Mouse (Mus musculus) T-helper 2 cell (primary cell): ENCODE data around the gene Ankrd37.

Experiments
- in situ Hi-C: fragments of 300-600 bp; cut with MboI, MseI; formaldehyde crosslinking; loops from one replicate; pipeline ENCODE4 v1.15.1; 2025; ENCODE audit warnings: high pct_unique_total_duplicates

Gene Ankrd37

DNA sequence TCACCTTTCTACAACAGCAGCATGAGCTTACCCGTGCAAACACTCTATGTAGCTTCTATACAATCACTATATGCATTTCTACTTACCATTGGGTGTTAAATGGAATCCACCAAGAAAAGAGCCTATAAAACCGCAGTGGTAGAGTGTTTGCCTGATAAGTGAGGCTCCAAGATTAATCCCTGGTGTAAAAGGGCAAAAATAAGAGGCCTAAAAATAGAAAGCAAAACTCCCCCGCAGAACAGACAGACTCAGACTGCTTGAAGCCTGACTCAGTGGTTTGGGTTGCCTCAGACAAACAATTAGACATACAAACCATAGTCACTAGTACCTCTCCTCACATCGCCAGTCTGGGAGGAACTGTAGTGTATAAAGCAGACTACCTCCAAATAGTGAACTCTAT lies at the start of gene Ankrd37:
Gene Ankrd37 (minus strand): TSS at position 112 of the 400 bp plus-strand sequence.
- in situ Hi-C loops, result no loop called here

- in situ Hi-C loops, result no loop called here
These were observed 34.8 kb upstream of the Ankrd37 start for GRCm38 (mm10) chr8:46040260-46040659.

- in situ Hi-C loops, result no loop called here
These were observed 34.2 kb upstream of the Ankrd37 start for GRCm38 (mm10) chr8:46039666-46040065.

- in situ Hi-C loops, result no loop called here
These were observed 30.7 kb upstream of the Ankrd37 start for GRCm38 (mm10) chr8:46036217-46036616.

- in situ Hi-C loops, result no loop called here
These were observed 18.9 kb upstream of the Ankrd37 start for GRCm38 (mm10) chr8:46024392-46024791.

DNA sequence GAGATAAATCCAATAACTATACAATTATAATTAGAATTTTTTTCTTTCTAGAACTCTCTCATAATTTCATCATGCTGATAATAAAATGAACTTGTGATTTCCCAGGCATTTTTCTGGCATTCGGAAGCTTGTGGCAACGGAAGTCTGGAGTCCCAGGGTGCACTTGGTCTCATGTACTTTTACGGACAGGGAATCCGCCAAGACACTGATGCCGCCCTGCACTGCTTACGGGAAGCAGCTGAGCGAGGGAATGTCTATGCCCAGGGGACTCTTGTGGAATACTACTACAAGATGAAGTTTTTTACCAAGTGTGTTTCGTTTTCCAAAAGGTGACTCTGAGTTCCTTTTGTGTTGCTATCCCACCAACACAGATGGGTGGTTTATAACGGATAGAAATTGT lies 17.3 kb upstream of the Ankrd37 start:
- in situ Hi-C loops, result no loop called here

DNA sequence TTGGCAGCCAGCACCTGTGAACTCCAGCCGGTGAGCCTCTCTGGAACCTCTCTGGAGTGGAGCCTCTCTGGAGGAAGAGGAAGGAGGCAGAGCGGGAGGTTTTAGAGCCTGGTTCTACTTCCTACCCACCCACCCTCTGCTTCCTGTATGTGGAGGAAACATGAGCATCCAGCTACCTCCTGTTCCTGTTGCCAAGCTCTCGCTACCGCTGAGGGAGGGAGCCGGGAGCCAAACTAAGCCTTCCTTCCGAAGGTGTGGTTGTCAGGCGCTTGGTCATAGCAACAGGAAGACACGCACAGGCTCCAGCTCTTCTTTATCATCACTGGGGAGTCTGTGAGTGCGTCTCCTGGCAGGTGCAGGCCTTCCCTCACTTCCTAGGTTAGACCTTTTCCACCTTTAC lies 16.7 kb upstream of the Ankrd37 start:
- in situ Hi-C loops, result no loop called here

GRCm38 (mm10) chr8:46010746-46011680 lies 5.5 kb upstream of the Ankrd37 start:
- in situ Hi-C loops, result no loop called here

DNA sequence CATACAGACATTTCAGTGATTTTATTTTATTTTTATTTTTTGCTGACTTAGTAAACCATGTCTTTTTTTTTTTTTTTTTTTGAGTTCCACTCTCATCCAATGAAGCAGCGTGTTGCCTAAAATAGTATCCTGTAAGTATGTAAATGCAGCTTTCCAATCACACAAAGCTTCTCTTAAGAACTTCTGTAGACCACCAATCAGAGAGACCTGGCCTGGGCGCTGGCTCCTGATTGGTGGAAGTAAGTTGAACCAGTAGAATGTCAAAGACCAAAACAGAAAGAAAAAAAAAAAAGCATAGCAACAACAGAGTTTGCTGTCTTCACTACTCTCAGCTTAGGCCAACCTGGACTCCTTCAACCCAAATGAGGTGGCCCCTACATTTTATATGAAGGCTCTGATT lies 4.8 kb upstream of the Ankrd37 start:
- in situ Hi-C loops, result no loop called here

- in situ Hi-C loops, result no loop called here
These were observed 1.7 kb upstream of the Ankrd37 start for GRCm38 (mm10) chr8:46007050-46007672.

DNA sequence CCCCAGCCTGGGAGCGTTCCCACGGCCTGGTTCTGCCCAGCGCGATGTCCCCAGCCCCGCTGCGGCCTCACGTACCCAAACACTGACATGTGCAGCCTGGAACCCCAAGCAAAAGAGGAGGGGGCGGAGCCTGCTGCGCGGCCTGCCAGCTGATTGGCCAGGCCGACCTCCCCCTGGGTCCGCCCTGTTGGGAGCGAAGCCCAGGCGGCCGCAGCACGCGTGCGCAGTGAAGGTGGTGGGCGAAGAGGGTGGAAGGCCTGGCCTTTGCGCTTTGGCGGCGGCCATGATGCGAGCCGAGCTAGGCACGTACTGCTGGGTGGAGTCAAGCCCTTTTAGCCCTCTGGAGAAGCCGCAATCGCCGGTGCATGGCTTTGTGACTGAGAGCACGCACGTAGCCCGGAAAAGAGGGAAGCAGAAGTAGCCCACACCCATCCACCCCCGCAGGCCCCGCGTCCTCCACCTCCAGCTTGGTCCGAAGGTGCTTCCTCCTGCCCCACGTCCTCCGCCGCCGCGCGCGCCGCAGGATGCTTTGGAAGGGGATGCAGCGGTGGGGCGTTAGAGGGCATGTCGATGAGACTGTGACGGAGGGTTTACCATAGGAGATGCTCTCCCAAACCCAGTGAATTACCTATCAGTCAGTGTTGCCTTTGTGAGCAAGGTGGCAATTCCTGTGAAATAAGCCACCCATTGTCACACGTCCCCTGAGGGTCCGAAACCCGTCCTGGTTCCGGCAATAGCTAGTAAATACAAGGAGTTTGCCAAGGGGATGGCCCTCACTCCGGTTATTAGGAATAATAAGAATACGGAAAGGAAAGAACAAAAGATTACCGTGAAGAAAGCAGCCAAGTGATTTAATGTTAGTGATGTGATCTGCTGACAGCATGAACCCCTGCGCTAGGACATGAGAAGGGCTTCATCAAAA lies 5.5 kb downstream of the Ankrd37 start:
- in situ Hi-C loops, result loop anchor here (25.0 kb wide), 1 partner anchor 1712 kb away; the partner anchor contains the start of gene Cdkn2aip

DNA sequence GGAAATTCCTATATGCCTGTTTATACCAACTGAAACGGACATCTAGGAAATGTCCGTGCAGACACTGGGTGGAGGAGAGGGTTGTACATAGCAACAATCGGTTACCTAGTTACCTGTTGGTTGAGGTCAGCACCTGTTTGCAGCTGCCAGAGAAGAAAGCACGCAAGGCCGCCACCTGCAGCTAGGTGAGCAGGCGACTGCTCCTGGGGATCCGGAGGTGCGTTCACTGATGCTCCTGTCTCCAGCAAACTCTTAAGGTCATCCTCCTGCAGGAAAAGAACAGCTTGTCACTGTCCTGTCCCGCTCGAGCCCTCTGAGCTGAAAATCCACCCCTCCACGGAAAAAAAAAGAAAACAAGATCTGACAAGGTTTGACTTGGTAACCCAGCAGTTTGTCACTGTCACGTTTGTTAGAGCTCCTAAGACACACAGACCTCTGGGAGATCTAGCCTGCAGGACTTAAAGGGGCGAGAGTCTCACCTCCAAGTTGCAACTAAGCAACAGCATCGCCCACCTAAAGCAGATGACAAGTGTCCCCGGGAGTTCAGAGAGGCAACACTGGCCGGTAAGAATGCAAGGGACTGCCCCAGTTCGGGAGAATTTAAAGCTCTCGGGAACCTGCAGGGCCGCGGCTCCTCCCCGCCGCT lies 6.2 kb downstream of the Ankrd37 start, which contains the start of gene Lrp2bp:
Gene Lrp2bp (plus strand): TSS at position 166 of the 646 bp plus-strand sequence.
- in situ Hi-C loops, result loop anchor here (25.0 kb wide), 1 partner anchor 1713 kb away; the partner anchor contains the start of gene Cdkn2aip

DNA sequence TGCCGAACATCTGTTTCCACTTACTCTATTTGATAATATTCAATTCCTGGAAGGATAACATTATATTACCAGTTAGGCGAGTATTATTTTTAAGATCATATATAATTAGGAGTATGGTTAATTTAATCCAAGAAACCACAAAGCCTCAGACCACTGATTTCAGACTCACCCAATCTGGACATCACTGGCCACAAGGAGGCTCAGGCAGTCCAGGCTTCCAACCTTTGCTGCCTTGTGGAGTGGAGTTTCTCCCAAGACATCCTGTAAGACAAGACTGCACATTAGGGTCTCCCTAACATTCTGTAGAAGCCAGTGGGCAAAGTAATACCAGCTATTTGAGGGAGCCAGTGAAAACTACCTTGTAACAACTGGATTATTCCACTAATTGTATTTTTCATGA lies 7.3 kb downstream of the Ankrd37 start:
- in situ Hi-C loops, result loop anchor here (25.0 kb wide), 1 partner anchor 1714 kb away; the partner anchor contains the start of gene Cdkn2aip

GRCm38 (mm10) chr8:45995576-45995975 lies 9.9 kb downstream of the Ankrd37 start:
- in situ Hi-C loops, result loop anchor here (25.0 kb wide), 1 partner anchor 1717 kb away; the partner anchor contains the start of gene Cdkn2aip

- in situ Hi-C loops, result loop anchor here (5.0 to 25.0 kb wide), 2 partner anchors 148 to 1718 kb away; partner anchors contain the start of gene Cdkn2aip
These were observed 11.4 kb downstream of the Ankrd37 start for GRCm38 (mm10) chr8:45994111-45994510.

DNA sequence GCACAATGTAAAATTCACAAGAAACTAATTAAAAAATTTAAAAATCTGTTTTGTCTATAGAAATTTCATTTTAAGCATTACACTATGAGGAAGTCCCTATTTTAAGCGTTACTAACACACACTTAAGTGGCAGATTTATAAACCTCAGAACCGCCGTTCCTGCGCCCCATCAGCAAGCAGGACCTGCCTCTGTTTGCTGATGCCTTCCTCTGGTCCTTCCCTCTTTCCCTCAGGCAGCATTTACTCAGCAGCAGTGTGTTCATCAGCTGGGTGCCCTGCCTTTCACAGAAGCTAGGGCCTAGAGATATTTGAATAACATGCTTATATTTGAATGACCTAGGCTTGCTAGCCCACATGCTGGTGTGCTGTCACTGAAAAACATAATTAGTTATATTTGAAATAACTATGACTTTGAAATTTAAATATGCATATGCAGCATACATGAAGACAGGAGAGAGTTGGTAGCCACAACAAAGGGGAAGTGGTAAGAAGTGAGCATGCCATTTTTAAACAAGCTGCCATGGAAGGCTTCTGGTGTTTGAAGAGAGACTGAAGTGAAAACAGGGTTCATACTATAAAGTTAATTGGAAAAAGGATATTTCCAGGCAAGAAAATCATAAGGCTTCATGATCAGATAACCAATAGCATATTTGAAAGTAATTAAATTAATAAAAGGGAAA lies 14.7 kb downstream of the Ankrd37 start:
- in situ Hi-C loops, result loop anchor here (5.0 to 25.0 kb wide), 2 partner anchors 152 to 1722 kb away; partner anchors contain the start of gene Cdkn2aip

GRCm38 (mm10) chr8:45988189-45988588 lies 17.3 kb downstream of the Ankrd37 start:
- in situ Hi-C loops, result loop anchor here (25.0 kb wide), 1 partner anchor 1724 kb away; the partner anchor contains the start of gene Cdkn2aip

- in situ Hi-C loops, result loop anchor here (25.0 kb wide), 1 partner anchor 1726 kb away; the partner anchor contains the start of gene Cdkn2aip
These were observed 18.8 kb downstream of the Ankrd37 start for GRCm38 (mm10) chr8:45986665-45987064.

- in situ Hi-C loops, result loop anchor here (25.0 kb wide), 1 partner anchor 1736 kb away; the partner anchor contains the start of gene Cdkn2aip
These were observed 29.6 kb downstream of the Ankrd37 start for GRCm38 (mm10) chr8:45975837-45976468.
